Mouse (Mus musculus) cerebellum, adult (tissue): ENCODE measurements at regions not wholly inside any gene's neighbourhood (a gene's known extent, or its start where the extent isn't known, plus 50 kb on each side); places are given as distances from the start of the nearest gene placed in this dataset.

Source experiments
- ATAC-seq: cut with Nextera tagmentation; 2 replicates; pipeline ENCODE4 v1.9.2; 2017; ENCODE audit warnings: mild to moderate bottlenecking, moderate library complexity, mixed read lengths; ENCODE audit not compliant: insufficient number of reproducible peaks, low FRiP score, low TSS enrichment

- ATAC-seq = no peak
These were observed 56.0 kb upstream of the Cpeb4 start for GRCm38 (mm10) chr11:31815855-31816488.

GRCm38 (mm10) chr11:31818032-31818431 is 54.0 kb upstream of the Cpeb4 start:
- ATAC-seq = no peak

GRCm38 (mm10) chr11:31819964-31820363 is 52.0 kb upstream of the Cpeb4 start:
- no peak for ATAC-seq

DNA sequence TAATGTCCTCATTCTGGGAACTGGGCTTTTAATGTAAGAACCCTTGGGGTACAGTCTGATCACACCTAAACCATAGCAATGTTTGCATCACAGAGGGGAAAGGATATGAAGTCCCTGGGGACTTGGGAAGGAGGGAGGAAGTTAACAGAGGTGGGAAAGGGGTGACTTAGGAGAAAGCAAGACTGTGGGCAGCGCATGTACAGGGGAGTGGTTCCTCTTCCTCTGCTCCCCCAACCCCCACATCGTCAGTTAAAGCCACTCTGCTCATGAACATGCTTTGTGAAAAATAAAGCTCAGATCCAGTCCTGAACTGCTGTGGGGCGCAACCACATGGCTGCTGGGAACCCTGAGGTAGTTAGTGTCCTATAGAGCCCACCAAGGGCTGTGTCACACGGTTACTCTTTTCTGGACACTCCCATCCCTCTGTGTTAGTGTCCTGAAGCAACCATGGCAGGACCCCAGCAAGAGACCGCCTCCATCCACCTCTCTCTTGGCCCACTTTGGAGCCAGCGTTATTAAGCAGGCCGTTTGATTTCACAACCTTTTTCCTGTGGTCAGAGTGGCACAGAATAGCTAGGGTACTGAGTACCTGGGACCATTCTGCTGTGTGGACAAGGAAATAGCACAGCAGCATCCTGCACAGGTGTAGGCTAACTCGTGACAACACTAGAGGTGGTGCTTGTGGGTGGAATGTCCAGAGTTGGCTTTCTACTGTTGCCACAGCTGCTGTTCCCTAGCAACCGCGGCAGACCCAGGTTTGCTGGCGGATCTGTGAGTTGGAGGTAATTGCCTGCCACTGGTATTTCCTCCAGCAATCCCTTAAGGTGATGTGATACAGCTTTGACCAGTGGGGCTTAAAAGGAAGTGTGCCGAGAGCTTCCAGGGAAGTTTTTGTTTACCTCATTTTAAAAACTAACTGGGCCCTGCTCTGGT is 50.3 kb upstream of the Cpeb4 start:
- no peak for ATAC-seq
